Mouse (Mus musculus) CD4-positive, CD25-positive, alpha-beta regulatory T cell (primary cell): ENCODE data around the gene Mup7. TPM values are rescaled to one million over a fixed set of nuclear protein-coding genes. Genes with fewer than 3 reads are reported as not detected.

ENCODE experiments used
- polyA plus RNA-seq: library from polyadenylated mRNA; unstranded; fragments of 100-300 nt; shearing (Covaris generic); gene quantifications from one replicate; pipeline ENCODE4 v1.2.1, GENCODE M21; 2017

Gene Mup7
- polyA plus RNA-seq = not detected

GRCm38 (mm10) chr4:60070375-60070774, at the start of gene Mup7:
Gene Mup7, minus strand, starts transcription at chr4:60070475.

Other genes starting within 250 kb of the Mup7 start
- gene Slc46a2, start 155.4 kb downstream of the Mup7 start, polyA plus RNA-seq = 0.06 TPM
- gene Mup4, start 109.8 kb downstream of the Mup7 start, polyA plus RNA-seq = not detected
- not detected for gene Mup6, start 106.2 kb downstream of the Mup7 start, polyA plus RNA-seq
- gene Mup2, start 83.8 kb upstream of the Mup7 start, polyA plus RNA-seq = not detected
- not detected for gene Mup8, start 152.1 kb upstream of the Mup7 start, polyA plus RNA-seq